Mouse (Mus musculus) embryonic facial prominence, embryonic 15.5 days (tissue): ENCODE data around the gene Dbp. TPM values are rescaled to one million over a fixed set of nuclear protein-coding genes. Genes with fewer than 3 reads are reported as not detected.

Source experiments
- ATAC-seq: fragments of 200-750 bp; cut with Nextera tagmentation; 2 replicates; pipeline ENCODE4 v1.8.0; 2017; ENCODE audit warnings: low read depth, moderate TSS enrichment; ENCODE audit not compliant: insufficient number of reproducible peaks, low FRiP score, low TSS enrichment
- H3K27ac ChIP-seq: fragments of 300-500 bp; sonication (generic); replicated peaks from 2 replicates; pipeline ENCODE4 v1.5.1; 2015; ENCODE audit warnings: mild to moderate bottlenecking, inconsistent platforms
- H3K27me3 ChIP-seq: fragments of 300-500 bp; sonication (generic); 2 replicates; pipeline ENCODE4 v1.6.1; 2015; ENCODE audit warnings: inconsistent platforms
- H3K36me3 ChIP-seq: fragments of 300-500 bp; sonication (generic); 2 replicates; pipeline ENCODE4 v1.6.1; 2015; ENCODE audit warnings: mild to moderate bottlenecking, inconsistent platforms
- H3K4me1 ChIP-seq: fragments of 300-500 bp; sonication (generic); 2 replicates; pipeline ENCODE4 v1.6.1; 2015; ENCODE audit warnings: inconsistent platforms
- H3K4me2 ChIP-seq: fragments of 300-500 bp; sonication (generic); replicated peaks from 2 replicates; pipeline ENCODE4 v1.6.1; 2015; ENCODE audit warnings: mild to moderate bottlenecking, inconsistent platforms
- H3K4me3 ChIP-seq: fragments of 300-500 bp; sonication (generic); replicated peaks from 2 replicates; pipeline ENCODE4 v1.5.1; 2015; ENCODE audit warnings: mild to moderate bottlenecking, inconsistent platforms
- H3K9ac ChIP-seq: fragments of 300-500 bp; sonication (generic); 2 replicates; pipeline ENCODE4 v1.6.1; 2015; ENCODE audit warnings: inconsistent platforms
- H3K9me3 ChIP-seq: fragments of 300-500 bp; sonication (generic); replicated peaks from 2 replicates; pipeline ENCODE4 v1.6.1; 2016; ENCODE audit warnings: inconsistent platforms
- WGBS: fragments of 180-500 bp; shearing (Covaris S2); methylation state at CpG from one replicate; pipeline ENCODE4 v1.1.7; 2015; 5-methylcytosine and 5-hydroxymethylcytosine counted together
- polyA plus RNA-seq: library from polyadenylated mRNA; unstranded; fragments of >200 nt; fragmentation: Nextera tagmentation; extraction: Ambion mirVana; gene quantifications from 2 replicates; pipeline ENCODE4 v1.2.1, GENCODE M21; 2015

Gene Dbp
- polyA plus RNA-seq, 1 experiment from 2014 or later = 7.0 TPM

- no peak overlapping the region for H3K9ac ChIP-seq
- 81% methylated on average over 8 of the region's 8 CpGs for WGBS
- ATAC-seq = no peak
- no peaks in the 10 kb centered on the region for H3K9me3 ChIP-seq
- H3K4me3 ChIP-seq = no peak overlapping the region
- H3K4me2 ChIP-seq = no peak overlapping the region
- peaks cover 39% of the 10 kb centered on the region for H3K4me1 ChIP-seq
- H3K36me3 ChIP-seq = no peaks in the 10 kb centered on the region
- no peaks in the 10 kb centered on the region for H3K27me3 ChIP-seq
- no peak overlapping the region for H3K27ac ChIP-seq
Observed at GRCm38 (mm10) chr7:45681046-45681736, 23.7 kb upstream of the Dbp start.

DNA sequence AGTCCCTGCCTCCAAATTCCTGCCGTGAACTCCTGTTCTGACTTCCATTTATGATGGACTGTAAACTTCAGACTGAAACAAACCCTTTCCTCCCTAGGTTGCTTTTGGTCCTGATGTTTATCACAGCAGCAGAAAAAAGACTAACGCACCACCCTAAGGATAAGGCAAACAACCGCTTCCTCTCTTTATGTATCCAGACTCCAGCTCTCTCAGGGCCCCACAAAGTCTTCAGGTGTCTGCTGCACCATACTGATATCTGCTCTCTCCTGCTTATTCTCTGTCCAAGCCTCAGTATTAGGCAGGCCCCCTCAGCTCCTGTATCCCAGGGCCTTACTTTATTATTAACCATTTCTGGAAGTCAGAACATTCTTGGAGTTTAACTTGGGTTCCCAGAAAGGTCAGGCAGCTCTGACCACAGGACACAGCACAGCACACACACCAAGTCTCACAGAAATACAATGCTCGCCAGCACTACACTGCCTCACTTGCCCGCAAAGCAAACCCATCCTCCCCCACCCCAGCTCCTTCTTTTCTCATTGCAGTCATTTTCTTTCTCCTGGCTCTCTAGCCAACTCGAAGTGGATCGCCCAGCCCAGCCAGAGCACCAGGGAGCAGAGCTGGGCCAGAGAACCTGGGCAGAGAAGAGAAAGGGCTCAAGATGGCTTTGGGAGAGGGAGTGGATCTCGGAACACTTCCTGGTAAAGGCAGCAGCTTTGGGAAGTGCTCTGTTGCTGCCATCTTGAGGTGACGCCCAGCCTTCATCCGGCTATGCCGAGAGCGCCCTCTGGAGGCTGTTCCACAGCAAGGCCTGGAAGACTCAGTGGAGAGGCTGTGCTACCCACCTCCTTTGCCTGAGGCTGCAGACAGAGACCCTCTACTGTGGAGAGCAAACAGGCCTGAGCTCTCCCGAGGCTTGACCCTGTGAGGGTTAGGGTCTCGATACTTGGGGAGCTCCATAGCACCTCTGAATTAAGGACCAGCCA lies 22.5 kb upstream of the Dbp start:
- peak; percentile 55 for ATAC-seq
- no peaks in the 10 kb centered on the region for H3K36me3 ChIP-seq
- 30% methylated on average over 14 of the region's 14 CpGs for WGBS
- H3K9me3 ChIP-seq = no peaks in the 10 kb centered on the region
- peak overlapping the region; percentile 55; the same call in 1 of the 2 replicates for H3K27ac ChIP-seq
- H3K9ac ChIP-seq = no peak overlapping the region
- peaks cover 48% of the 10 kb centered on the region for H3K4me1 ChIP-seq
- H3K4me2 ChIP-seq = peak overlapping the region; percentile 37
- no peaks in the 10 kb centered on the region for H3K27me3 ChIP-seq
- H3K4me3 ChIP-seq = no peak overlapping the region; the same call in 1 of the 2 replicates

DNA sequence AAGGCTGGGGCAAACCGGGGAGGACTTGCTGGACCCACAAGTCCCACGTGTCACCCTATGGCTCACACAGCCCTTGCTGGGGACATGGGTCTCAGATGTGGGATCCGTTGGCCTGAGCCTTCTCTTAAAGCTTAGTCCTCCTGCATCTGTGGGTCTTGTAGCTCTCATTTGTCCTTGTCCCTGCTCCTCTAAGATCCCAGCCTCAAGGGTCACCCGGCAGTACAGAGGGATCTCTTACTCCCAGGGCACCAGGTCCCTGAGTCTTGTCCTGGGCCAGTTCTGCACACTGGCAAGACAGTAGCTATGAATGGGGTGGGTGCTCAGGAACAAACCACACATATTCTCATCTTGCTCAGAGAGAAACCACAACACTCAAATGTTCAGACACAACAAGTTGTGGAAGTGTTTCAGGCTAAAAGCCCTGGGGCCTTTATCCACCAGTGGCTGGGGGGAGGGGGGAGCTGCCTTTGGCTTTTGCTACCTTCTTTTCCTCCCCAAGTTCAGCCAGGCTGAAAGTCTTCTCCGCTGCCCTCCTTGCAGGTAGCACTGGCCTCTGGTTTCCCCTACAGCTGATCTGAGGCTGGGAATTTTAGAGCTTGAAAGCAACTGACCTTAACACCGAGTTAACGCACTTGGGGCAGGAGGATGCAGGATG lies 21.4 kb upstream of the Dbp start, which contains the start of gene Ntn5:
Gene Ntn5, plus strand, starts transcription at position 627 of the 655 bp plus-strand sequence.
- peak within 1 kb of the TSS; percentile 39; the same call in 1 of the 2 replicates for H3K4me2 ChIP-seq
- no peaks in the 10 kb centered on the region for H3K9me3 ChIP-seq
- H3K27ac ChIP-seq = peak within 1 kb of the TSS; percentile 79
- no peaks in the 10 kb centered on the region for H3K27me3 ChIP-seq
- WGBS = 68% methylated on average over 7 of the region's 7 CpGs
- peak within 1 kb of the TSS; percentile 22; the same call in 1 of the 2 replicates for H3K4me3 ChIP-seq
- H3K36me3 ChIP-seq = no peaks in the 10 kb centered on the region
- no peak for ATAC-seq
- 0 out of 2 replicates have a peak within 1 kb of the TSS, but pooled peaks have one; percentile 1 for H3K9ac ChIP-seq
- peaks cover 48% of the 10 kb centered on the region for H3K4me1 ChIP-seq

- no peaks in the 10 kb centered on the region for H3K27me3 ChIP-seq
- peak overlapping the region; percentile 79 for H3K27ac ChIP-seq
- WGBS = 27% methylated on average over 10 of the region's 10 CpGs
- peaks cover 48% of the 10 kb centered on the region for H3K4me1 ChIP-seq
- no peaks in the 10 kb centered on the region for H3K9me3 ChIP-seq
- H3K36me3 ChIP-seq = no peaks in the 10 kb centered on the region
- H3K9ac ChIP-seq = no peak overlapping the region
- H3K4me3 ChIP-seq = peak overlapping the region; percentile 22
- no peak for ATAC-seq
- H3K4me2 ChIP-seq = peak overlapping the region; percentile 39
Observed at GRCm38 (mm10) chr7:45685811-45686210, 19.1 kb upstream of the Dbp start.

DNA sequence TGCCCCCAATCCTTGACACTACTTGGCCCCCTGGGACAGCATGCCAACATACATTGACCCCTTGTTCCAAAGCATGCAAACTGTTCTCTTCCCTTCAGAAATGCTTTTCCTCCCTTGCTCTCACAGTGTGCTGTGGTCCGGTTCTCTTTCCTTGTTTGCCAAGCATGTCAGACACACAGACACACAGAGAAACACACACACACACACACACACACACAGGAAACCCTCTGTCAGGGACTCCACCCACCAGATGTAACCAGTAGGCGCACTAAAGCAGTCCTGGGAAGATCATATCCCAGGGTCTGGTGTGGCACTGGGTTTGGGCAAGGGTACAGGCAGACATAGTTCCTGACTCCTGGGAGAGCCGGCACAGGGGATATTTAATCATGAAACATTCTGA lies 18.0 kb upstream of the Dbp start:
- WGBS = 60% methylated on average over 3 of the region's 3 CpGs
- Histone ChIP-seq H3K9me3 (no peaks in the 10 kb centered on the region), H3K36me3 (no peaks in the 10 kb centered on the region), H3K4me1 (peaks cover 48% of the 10 kb centered on the region), H3K27me3 (no peaks in the 10 kb centered on the region), H3K27ac (no peak overlapping the region), H3K4me2 (no peak overlapping the region), H3K4me3 (no peak overlapping the region), H3K9ac (no peak overlapping the region)
- no peak for ATAC-seq

GRCm38 (mm10) chr7:45689099-45689498 lies 15.8 kb upstream of the Dbp start:
- H3K4me3 ChIP-seq = no peak overlapping the region
- H3K9ac ChIP-seq = no peak overlapping the region
- no peak overlapping the region for H3K27ac ChIP-seq
- H3K4me1 ChIP-seq = peaks cover 32% of the 10 kb centered on the region
- no peak for ATAC-seq
- no peaks in the 10 kb centered on the region for H3K27me3 ChIP-seq
- no peaks in the 10 kb centered on the region for H3K36me3 ChIP-seq
- 55% methylated on average over 6 of the region's 6 CpGs for whole genome bisulfite sequencing
- H3K9me3 ChIP-seq = no peaks in the 10 kb centered on the region
- H3K4me2 ChIP-seq = no peak overlapping the region

DNA sequence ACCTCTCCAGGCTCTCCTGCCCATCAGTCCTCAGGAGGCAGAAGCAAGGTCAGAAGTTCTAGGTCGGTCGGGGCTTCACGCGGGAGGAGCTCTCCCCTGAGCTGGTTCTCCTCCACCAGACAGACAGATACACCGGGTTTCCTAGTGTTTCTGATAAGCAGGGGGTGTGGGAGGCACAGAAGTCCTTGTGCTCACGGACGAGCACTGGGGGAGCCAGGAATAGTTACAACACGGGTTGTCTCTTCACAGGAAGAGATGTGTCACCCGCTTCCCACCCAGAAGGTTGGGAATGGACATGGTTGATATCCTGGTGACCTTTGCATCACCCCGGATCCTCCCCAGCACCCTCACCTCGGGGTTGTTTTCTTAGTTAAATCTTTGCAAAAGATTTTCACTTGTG lies 15.1 kb upstream of the Dbp start:
- 74% methylated on average over 11 of the region's 11 CpGs for WGBS
- ATAC-seq = no peak
- H3K9ac ChIP-seq = no peak overlapping the region
- peaks cover 31% of the 10 kb centered on the region for H3K4me1 ChIP-seq
- H3K27ac ChIP-seq = no peak overlapping the region
- no peaks in the 10 kb centered on the region for H3K27me3 ChIP-seq
- H3K36me3 ChIP-seq = no peaks in the 10 kb centered on the region
- H3K4me2 ChIP-seq = no peak overlapping the region
- no peak overlapping the region for H3K4me3 ChIP-seq
- no peaks in the 10 kb centered on the region for H3K9me3 ChIP-seq

- WGBS = 85% methylated on average over 2 of the region's 2 CpGs
- Histone ChIP-seq H3K27me3 (no peaks in the 10 kb centered on the region), H3K4me3 (no peak overlapping the region), H3K36me3 (no peaks in the 10 kb centered on the region), H3K4me2 (no peak overlapping the region), H3K9ac (no peak overlapping the region), H3K4me1 (peaks cover 17% of the 10 kb centered on the region), H3K27ac (no peak overlapping the region), H3K9me3 (no peaks in the 10 kb centered on the region)
- ATAC-seq = no peak
Observed at GRCm38 (mm10) chr7:45692364-45692763, 12.5 kb upstream of the Dbp start.

- Histone ChIP-seq H3K4me2 (no peak within 1 kb of the TSS), H3K9me3 (no peaks in the 10 kb centered on the region), H3K4me1 (peaks cover 17% of the 10 kb centered on the region), H3K9ac (no peak within 1 kb of the TSS), H3K27me3 (peaks cover 8% of the 10 kb centered on the region), H3K36me3 (no peaks in the 10 kb centered on the region), H3K4me3 (no peak within 1 kb of the TSS), H3K27ac (peak within 1 kb of the TSS; percentile 83)
- 92% methylated on average over 50 of the region's 50 CpGs for WGBS
- no peak for ATAC-seq
Observed at GRCm38 (mm10) chr7:45693921-45694591, 10.8 kb upstream of the Dbp start, which contains the start of gene Sec1. Sec1 (minus strand) TSS chr7:45694402.

GRCm38 (mm10) chr7:45695098-45695497 lies 9.8 kb upstream of the Dbp start:
- Histone ChIP-seq H3K27me3 (peaks cover 18% of the 10 kb centered on the region), H3K9me3 (no peaks in the 10 kb centered on the region), H3K27ac (peak overlapping the region; percentile 83), H3K9ac (no peak overlapping the region), H3K4me3 (no peak overlapping the region), H3K36me3 (no peaks in the 10 kb centered on the region), H3K4me1 (peaks cover 27% of the 10 kb centered on the region), H3K4me2 (no peak overlapping the region)
- WGBS = 20% methylated on average over 6 of the region's 6 CpGs
- peak; percentile 53 for ATAC-seq
